Mouse (Mus musculus) forebrain, postnatal 0 days (tissue): ENCODE measurements around the gene Syne3. TPM values are rescaled to one million over a fixed set of nuclear protein-coding genes. Genes with fewer than 3 reads are reported as not detected.

Experiments
- ATAC-seq: fragments of 200-750 bp; cut with Nextera tagmentation; 2 replicates; pipeline ENCODE4 v1.8.0; 2017; ENCODE audit warnings: mild to moderate bottlenecking, moderate library complexity
- DNase-seq: peaks from one replicate; pipeline ENCODE4 v3.0.0-alpha.2; 2015
- H3K27ac ChIP-seq: fragments of 300-500 bp; sonication (generic); 2 replicates; pipeline ENCODE4 v1.5.1; 2014; ENCODE audit warnings: low read depth, mild to moderate bottlenecking, antibody characterized with exemption, low read length, moderate library complexity, mixed read lengths
- H3K27me3 ChIP-seq: fragments of 300-500 bp; sonication (generic); 2 replicates; pipeline ENCODE4 v1.6.1; 2014; ENCODE audit warnings: mild to moderate bottlenecking, low read length, mixed read lengths; ENCODE audit not compliant: insufficient read depth
- H3K36me3 ChIP-seq: fragments of 300-500 bp; sonication (generic); 2 replicates; pipeline ENCODE4 v1.6.1; 2014; ENCODE audit warnings: mild to moderate bottlenecking, moderate library complexity; ENCODE audit not compliant: insufficient read depth
- H3K4me1 ChIP-seq: fragments of 300-500 bp; sonication (generic); 2 replicates; pipeline ENCODE4 v1.6.1; 2014; ENCODE audit warnings: antibody characterized with exemption; ENCODE audit not compliant: insufficient read depth
- H3K4me2 ChIP-seq: fragments of 300-500 bp; sonication (generic); 2 replicates; pipeline ENCODE4 v1.6.1; 2014; ENCODE audit warnings: low read depth, mild to moderate bottlenecking, moderate library complexity
- H3K4me3 ChIP-seq: fragments of 300-500 bp; sonication (generic); 2 replicates; pipeline ENCODE4 v1.5.1; 2014; ENCODE audit warnings: low read depth, low read length, mixed read lengths
- H3K9ac ChIP-seq: fragments of 300-500 bp; sonication (generic); 2 replicates; pipeline ENCODE4 v1.6.1; 2014; ENCODE audit warnings: mild to moderate bottlenecking
- H3K9me3 ChIP-seq: fragments of 300-500 bp; sonication (generic); 2 replicates; pipeline ENCODE4 v1.6.1; 2016; ENCODE audit warnings: low read length
- CTCF ChIP-seq: sonication (generic); IDR thresholded peaks from 2 replicates; pipeline ENCODE4 v1.5.1; 2016; ENCODE audit warnings: antibody characterized with exemption, control low read depth, low read depth
- WGBS: fragments of 180-500 bp; shearing (Covaris S2); extraction: QIAGEN DNeasy Blood & Tissue Kit; methylation state at CpG from one replicate; pipeline ENCODE4 v1.1.7; 2014; 5-methylcytosine and 5-hydroxymethylcytosine counted together
- microRNA-seq, 2 experiments: library from miRNA; unstranded; fragments of <30 nt; microRNA quantifications; one replicate each; pipeline ENCODE4; 2016
- polyA plus RNA-seq: library from polyadenylated mRNA; unstranded; fragments of >200 nt; fragmentation: Nextera tagmentation; extraction: Ambion mirVana; gene quantifications from 2 replicates; pipeline ENCODE4 v1.2.1, GENCODE M21; 2015
- total RNA-seq: library from RNA; depleted of rRNA; stranded (reverse); fragments of >200 nt; gene quantifications from 2 replicates; pipeline ENCODE4 v1.2.3, GENCODE M21; 2014; rRNA removed

Gene Syne3
- total and polyA plus RNA-seq, 2 experiments from 2014 or later, result 0.54 to 1.8 TPM

GRCm38 (mm10) chr12:104882533-104882932 is 127.1 kb downstream of the Syne3 start:
- H3K4me2 ChIP-seq, result no peak overlapping the region
- no peaks in the 10 kb centered on the region for H3K9me3 ChIP-seq
- H3K36me3 ChIP-seq, result no peaks in the 10 kb centered on the region
- H3K4me3 ChIP-seq, result no peak overlapping the region
- DNase-seq, result no peak
- no peaks in the 10 kb centered on the region for H3K27me3 ChIP-seq
- WGBS, result 62% methylated on average over 5 of the region's 5 CpGs
- no peak for TF ChIP-seq CTCF
- no peak for ATAC-seq
- no peak overlapping the region for H3K27ac ChIP-seq
- no peak overlapping the region for H3K9ac ChIP-seq
- no peaks in the 10 kb centered on the region for H3K4me1 ChIP-seq

DNA sequence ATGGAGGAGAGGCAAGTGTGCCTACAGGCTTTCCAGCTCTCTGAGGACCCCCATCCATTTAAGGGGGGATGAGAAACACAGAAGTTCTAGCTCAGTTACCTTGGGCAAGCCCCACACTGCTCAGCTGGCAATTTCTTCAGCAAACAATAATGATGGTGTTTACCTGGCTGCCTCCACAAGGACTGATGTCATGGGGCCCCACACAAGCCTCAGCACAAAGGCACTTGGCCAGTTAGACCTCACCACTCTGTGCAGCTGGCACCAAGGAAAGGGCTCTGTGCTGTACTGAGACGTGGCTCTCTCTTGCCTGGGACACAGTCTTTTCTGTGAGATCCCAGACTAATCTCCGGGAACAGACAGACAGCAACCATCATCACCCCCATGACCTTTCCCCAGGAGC is 127.5 kb downstream of the Syne3 start:
- no peaks in the 10 kb centered on the region for H3K27me3 ChIP-seq
- WGBS, result 58% methylated on average over 2 of the region's 2 CpGs
- H3K4me2 ChIP-seq, result no peak overlapping the region
- DNase-seq, result no peak
- no peak overlapping the region for H3K9ac ChIP-seq
- no peak for TF ChIP-seq CTCF
- H3K4me3 ChIP-seq, result no peak overlapping the region
- no peak for ATAC-seq
- no peaks in the 10 kb centered on the region for H3K4me1 ChIP-seq
- H3K9me3 ChIP-seq, result no peaks in the 10 kb centered on the region
- no peaks in the 10 kb centered on the region for H3K36me3 ChIP-seq
- H3K27ac ChIP-seq, result no peak overlapping the region

- Histone ChIP-seq H3K9me3 (no peaks in the 10 kb centered on the region), H3K4me1 (no peaks in the 10 kb centered on the region), H3K27me3 (no peaks in the 10 kb centered on the region), H3K27ac (no peak overlapping the region), H3K36me3 (no peaks in the 10 kb centered on the region), H3K9ac (no peak overlapping the region), H3K4me3 (no peak overlapping the region), H3K4me2 (no peak overlapping the region)
- no peak for TF ChIP-seq CTCF
- DNase-seq (no peak), ATAC-seq (no peak)
- WGBS, result 81% methylated on average over 4 of the region's 4 CpGs
Observed at GRCm38 (mm10) chr12:104881518-104882060, 128.0 kb downstream of the Syne3 start.

- Histone ChIP-seq H3K27ac (no peak overlapping the region), H3K36me3 (no peaks in the 10 kb centered on the region), H3K9me3 (no peaks in the 10 kb centered on the region), H3K27me3 (no peaks in the 10 kb centered on the region), H3K9ac (no peak overlapping the region), H3K4me1 (no peaks in the 10 kb centered on the region), H3K4me3 (no peak overlapping the region), H3K4me2 (no peak overlapping the region)
- no peak for DNase-seq
- WGBS, result 82% methylated on average over 12 of the region's 12 CpGs
- TF ChIP-seq CTCF, result no peak
- ATAC-seq, result no peak
Observed at GRCm38 (mm10) chr12:104880367-104880766, 129.2 kb downstream of the Syne3 start.

Small RNA genes within 50 kb of the gene (microRNA-seq; reads per million reads assigned to microRNA genes)
- gene Mir3069, result 2.3 to 3.3 reads per million in 2 experiments

Other genes with a start within 250 kb of the Syne3 start
- 1.8 and 2.0 TPM in 2 replicates for gene Clmn, start 144.7 kb downstream of the Syne3 start, total RNA-seq
- 1.2 and 1.8 TPM in 2 replicates for gene Clmn, start 144.7 kb downstream of the Syne3 start, polyA plus RNA-seq
- gene Glrx5, start 22.9 kb upstream of the Syne3 start, total RNA-seq, result 47.4 and 84.5 TPM in 2 replicates
- gene Glrx5, start 22.9 kb upstream of the Syne3 start, polyA plus RNA-seq, result 177 and 205 TPM in 2 replicates
- gene Tcl1b2, start 136.2 kb upstream of the Syne3 start, total RNA-seq, result not detected in 2 replicates
- gene Tcl1b2, start 136.2 kb upstream of the Syne3 start, polyA plus RNA-seq, result not detected in 2 replicates
- not detected in 2 replicates for gene Tcl1b1, start 149.9 kb upstream of the Syne3 start, total RNA-seq
- not detected in 2 replicates for gene Tcl1b1, start 149.9 kb upstream of the Syne3 start, polyA plus RNA-seq
- not detected in 2 replicates for gene Tcl1b5, start 166.5 kb upstream of the Syne3 start, total RNA-seq
- gene Tcl1b5, start 166.5 kb upstream of the Syne3 start, polyA plus RNA-seq, result not detected in 2 replicates
- not detected in 2 replicates for gene Tcl1b3, start 181.2 kb upstream of the Syne3 start, total RNA-seq
- gene Tcl1b3, start 181.2 kb upstream of the Syne3 start, polyA plus RNA-seq, result not detected in 2 replicates
- gene Tcl1b4, start 192.1 kb upstream of the Syne3 start, total RNA-seq, result not detected in 2 replicates
- gene Tcl1b4, start 192.1 kb upstream of the Syne3 start, polyA plus RNA-seq, result not detected in 2 replicates
- gene Tcl1, start 213.0 kb upstream of the Syne3 start, total RNA-seq, result not detected in 2 replicates
- not detected in 2 replicates for gene Tcl1, start 213.0 kb upstream of the Syne3 start, polyA plus RNA-seq